Mouse (Mus musculus): ENCODE measurements around the gene Dgkh.
"Not testable (repeated sequence)": the region's sequence is repeated elsewhere in the genome, so short reads cannot be mapped to it uniquely, and the experiment has no call there.

The Dgkh gene

DNA sequence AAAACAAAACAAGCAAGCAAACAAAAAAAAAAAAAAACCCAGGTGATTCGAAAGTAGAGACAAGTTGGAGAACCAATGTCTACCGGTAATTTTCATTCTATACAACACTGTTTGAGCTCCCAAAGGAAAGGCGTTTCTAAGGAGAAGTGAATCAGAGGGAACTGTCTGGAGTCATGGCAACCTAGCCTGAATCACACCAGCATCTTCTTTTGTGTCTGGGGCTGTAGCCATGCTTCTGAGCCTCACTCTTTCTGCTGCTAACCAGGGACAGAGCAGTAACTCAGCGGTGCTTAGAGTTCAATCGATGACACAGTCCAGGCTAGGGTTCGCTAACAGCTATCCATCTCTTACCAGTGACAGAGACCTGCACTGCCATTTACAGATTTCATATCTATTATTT lies 99.8 kb downstream of the Dgkh start:
- in situ Hi-C loops (cut with MboI, MseI): no loop called here

DNA sequence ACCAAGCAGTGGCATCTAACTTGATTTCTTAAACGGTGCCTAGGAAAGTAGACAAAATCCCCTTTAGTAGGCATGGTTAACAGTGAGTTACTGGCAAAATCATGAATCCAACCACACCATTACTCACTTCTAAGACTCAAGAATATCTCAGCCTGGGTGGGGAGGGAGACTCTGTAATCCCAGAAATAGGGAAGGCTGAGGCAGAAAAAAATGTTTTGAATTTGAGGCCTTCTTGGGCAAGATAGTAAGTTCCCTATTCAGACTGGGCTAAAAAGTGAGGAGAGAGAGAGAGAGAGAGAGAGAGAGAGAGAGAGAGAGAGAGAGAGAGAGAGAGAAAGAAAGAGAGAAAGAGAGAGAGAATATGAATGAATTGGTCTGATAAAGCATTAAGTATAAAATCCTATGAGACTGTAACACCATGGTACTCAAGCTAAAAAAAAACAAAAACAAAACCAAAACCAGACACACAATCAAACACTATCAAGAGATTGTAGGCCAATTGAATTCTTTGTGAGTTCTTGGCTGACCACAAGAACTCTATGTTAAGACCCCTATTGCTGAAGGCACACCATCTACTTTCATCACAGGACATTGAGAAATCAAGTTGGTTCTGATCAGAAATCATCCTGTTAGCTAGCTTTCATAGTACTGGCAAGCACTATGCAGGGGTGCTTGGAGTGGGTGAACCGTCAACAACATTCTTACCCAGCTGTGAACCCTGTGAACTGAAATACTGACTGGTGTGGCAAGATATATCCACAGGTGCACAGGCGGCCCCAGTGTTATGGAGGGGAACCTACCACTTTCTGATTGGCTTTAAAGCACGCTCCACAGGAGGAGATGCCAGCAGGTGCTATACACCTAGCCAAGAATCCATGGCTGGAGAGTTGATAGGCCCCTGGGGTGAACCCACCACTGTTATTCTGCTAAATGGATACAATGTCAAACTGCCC lies 101.4 kb downstream of the Dgkh start:
- in situ Hi-C loops (cut with MboI, MseI): no loop called here

DNA sequence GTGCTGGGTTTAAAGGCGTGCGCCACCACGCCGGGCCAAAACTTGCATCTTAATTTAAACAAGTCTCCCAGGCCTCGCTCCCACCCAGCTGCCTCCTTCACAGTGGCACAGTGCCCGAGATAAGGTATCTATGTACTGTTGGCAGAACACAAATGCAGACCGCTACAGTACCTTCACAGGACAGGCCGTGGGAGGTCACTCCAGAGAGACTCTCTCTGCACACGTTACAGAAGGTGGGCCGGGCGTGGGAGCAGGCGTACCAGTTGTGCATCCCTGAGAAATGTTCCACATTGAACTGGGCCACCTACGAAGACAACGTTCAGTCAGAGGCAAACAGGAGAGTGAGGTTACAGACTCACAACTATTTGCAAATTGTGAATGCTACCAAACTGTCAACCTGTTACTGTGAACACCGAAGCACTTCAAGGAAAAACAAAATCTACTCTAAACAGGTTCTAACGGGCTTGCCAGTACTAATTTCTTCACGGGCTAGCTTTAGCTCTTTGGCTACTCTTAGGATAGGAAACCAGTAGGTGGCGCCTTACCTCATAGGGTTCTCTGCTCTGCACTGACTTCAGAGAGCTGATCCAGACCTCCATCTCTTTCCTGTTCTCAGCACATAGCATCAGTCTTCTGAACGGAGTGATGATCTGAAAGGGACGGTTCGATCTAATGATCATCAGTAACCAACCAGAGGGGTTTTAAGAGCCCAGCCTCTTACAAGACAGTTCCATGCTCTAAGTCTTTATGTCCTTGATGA lies 104.9 kb downstream of the Dgkh start:
- in situ Hi-C loops (cut with MboI, MseI): no loop called here

DNA sequence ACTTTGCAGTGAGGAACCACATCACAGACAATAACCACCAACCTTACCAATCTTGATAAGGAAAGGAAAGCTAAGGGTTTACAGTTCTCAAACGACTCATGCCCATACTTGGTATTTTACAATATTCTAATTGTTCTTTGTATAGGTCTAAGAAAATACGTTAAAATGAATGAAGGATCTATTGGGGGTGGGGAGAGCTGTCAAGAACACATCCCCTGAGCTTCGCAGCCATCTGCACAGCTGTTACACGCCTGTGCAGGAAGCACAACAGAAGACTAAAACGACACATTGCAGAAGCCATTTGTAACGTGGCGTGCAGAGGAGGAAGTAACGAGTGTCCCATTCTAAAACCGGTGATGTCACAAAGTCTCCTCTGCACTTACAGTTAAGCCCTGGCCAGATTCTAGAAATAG lies 113.7 kb downstream of the Dgkh start:
- in situ Hi-C loops (cut with MboI, MseI): no loop called here

DNA sequence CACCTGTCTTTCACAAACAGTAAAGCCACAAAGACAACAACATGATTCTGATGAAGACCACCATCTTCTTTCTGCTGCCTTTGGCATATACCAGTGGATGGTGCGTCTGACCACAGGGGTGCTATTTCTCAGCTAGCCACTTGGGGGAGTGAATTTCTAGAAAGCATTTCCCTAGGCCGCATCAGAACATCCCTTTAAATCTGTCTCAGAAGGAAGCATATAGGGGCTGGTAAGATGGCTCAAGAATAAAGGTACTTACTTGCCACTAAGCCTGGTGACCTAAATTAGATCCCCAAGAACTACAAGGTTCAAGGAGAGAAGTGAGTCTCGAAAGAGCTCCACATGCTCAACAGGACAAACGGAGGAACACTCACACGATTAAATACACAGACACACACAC lies 119.0 kb downstream of the Dgkh start:
- in situ Hi-C loops (cut with MboI, MseI): no loop called here

DNA sequence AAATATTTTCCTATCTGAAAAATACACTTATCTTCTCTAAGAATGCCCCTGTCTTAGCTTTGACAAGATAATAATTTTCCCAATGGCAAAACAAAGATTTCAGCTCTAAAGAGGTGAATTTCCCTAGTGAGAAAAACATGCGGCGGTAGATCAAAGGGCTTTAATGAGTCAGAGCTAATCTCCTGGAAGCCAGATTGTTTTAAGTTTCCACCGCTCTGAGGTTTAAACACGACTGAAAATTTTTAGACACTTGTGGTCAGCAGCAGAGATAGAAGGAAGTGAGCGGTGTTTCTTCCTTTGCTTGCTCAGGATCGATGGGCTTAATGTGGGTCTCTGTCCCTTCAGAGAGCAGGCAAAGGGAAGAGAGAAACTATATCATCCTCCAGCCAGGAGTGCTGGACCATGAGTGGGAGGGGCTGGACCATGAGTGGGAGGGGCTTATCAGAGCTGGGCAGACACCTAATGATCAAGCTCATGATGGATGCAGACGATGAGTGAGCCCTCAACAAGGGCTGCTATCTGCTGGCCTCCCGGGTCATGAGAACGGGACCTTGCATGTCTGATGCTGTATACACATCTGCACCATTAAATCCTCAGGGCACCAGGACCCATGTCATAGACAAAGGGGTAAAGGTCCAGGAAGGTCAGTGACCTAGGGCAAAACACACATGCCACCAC lies 120.3 kb downstream of the Dgkh start:
- in situ Hi-C loops (cut with MboI, MseI): no loop called here

DNA sequence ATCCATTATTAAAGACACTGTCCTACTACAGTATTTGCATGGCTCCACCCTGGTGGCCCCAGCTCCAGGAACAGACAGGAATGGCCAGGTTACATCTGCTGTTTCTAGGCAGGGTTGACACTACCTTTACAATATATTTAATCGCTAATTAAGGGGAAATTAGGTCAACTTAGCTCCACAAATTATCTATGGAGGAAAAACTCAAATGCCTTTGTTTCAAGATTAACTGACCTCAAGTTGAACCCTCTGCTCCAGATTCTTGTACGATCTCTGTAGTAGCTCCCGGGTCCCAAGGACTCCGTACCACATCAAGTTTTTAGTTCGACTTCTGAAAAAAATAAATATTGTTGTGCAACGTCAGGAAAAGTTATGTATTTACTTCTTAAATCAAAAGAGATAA lies 137.7 kb downstream of the Dgkh start:
- in situ Hi-C loops (cut with MboI, MseI): no loop called here

DNA sequence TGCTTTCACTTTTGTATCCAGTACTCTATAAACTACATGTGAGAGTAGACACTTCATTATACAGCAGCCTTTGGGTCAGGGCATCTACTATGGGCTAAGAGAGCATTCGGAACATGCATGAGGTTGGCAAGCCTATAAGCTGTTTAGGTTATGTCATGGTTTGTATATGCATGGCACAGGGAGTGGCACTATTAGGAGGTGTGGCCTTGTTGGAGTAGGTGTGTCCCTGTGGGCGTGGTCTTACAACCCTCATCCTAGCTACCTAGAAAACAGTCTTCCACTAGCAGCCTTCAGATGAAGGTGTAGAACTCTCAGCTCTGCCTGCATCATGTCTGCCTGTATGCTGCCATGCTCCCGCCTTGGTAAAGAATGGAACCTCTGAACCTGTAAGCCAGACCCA lies 139.6 kb downstream of the Dgkh start:
- in situ Hi-C loops (cut with MboI, MseI): no loop called here

DNA sequence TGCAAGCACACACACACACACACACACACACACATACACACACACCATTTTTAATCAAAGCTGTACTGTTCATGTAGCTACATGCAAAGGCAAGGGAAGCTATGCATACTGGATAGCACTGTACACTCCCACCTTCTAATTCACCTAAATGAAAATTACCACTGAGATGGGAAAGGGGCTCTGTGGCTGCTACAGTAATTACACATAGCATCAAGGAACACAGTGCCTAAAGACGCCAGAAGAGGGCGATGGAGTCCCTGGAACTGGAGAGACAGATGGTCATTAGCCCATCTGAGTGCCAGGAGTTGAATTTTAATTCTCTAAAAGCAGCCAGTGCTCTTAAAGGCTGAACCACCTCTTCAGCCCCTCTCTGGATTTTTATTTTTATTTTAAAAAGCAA lies 142.2 kb downstream of the Dgkh start:
- in situ Hi-C loops (cut with MboI, MseI): no loop called here

DNA sequence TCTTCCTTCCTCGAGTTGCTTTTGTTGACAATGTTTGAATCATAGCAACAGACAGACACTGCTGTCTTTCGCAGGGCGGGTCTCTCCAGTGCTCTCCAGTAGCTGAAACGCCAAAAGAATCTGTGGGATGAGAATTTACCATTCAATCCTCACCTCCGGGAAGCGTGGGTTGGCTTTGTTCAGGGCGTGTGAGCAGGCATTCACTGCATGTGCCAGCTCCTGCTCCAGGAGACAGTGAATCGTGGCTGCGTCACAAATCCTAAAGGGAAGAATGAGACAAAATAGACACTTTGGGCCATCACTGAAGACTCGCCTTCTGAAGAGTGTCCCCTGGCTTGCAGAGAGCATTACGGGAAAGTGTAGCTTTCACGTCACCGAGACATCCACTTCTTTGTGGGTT lies 148.4 kb downstream of the Dgkh start:
- in situ Hi-C loops (cut with MboI, MseI): no loop called here

DNA sequence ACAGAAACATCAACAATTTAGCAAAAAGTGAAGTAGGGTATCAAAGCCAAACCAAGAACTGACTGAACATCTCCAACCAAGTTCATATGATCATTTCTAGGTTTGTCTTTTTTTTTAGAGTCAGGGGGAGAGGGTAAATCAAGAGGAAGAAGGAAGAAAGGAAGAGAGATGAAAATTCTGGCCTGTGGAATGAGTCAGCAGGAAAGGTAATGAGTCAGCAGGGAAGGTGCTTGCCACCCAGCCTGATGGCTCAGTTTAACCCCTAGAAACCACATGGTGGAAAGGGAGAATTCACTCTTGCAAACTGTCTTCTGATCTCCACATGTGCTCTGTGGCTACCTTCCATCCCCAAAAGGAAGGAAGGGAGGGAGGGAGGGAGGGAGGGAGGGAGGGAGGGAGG lies 149.4 kb downstream of the Dgkh start:
- in situ Hi-C loops (cut with MboI, MseI): no loop called here

DNA sequence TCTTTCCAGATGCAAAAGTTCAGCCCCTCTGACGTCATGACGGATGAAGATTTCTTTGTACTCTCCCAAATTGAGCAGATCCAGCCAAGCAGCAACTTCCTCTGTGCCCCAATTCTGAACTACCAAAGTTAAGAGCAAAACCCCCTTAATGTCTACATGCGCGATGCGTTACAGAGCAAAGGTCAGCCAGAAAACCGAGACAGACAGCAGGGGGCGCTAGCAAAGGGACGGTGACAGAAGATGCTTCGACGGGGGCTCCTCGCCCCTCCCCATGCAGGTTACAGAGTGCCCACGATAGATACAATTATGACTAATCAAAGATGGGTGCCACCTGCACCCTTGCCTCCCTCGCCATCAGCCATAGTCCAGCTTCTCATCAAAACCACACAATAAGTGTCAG lies 156.7 kb downstream of the Dgkh start:
- in situ Hi-C loops (cut with MboI, MseI): no loop called here

DNA sequence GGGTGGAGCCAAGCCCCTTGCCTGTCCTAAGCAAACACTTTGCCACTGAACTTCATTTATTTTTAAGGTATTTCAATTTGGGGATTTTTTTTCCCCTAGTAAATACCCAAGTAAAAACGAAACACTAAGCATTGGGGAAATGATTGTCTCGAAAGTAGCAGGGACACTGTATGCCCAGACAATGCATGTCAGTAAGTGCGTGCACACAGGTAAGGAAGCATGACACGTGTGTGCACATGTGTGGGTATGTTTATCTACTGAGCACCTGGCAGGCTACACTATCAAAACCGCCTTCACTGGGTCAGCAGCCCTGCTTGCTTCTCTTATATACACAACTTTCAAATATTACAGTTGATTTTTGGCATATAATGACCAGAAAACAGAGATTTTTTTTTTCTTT lies 164.2 kb downstream of the Dgkh start:
- in situ Hi-C loops (cut with MboI, MseI): no loop called here

DNA sequence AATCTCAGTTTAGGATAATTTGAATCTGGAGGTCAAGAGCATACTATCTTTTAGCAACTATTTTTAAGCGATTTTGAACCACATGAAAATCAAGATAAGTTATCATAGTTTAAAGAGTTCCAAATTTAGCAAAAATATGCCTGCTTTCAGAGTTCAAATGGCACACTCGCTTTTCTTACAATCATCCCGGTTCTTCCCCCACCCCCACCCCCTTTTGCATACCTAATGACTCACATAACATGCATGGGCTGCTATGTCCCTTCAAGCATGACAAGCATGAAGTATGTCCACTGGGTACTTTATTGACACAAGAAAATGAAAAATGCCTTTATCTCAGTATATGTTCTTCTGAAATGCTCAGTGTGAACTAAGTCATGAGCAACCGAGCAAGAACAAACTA lies 166.1 kb downstream of the Dgkh start:
- in situ Hi-C loops (cut with MboI, MseI): no loop called here

DNA sequence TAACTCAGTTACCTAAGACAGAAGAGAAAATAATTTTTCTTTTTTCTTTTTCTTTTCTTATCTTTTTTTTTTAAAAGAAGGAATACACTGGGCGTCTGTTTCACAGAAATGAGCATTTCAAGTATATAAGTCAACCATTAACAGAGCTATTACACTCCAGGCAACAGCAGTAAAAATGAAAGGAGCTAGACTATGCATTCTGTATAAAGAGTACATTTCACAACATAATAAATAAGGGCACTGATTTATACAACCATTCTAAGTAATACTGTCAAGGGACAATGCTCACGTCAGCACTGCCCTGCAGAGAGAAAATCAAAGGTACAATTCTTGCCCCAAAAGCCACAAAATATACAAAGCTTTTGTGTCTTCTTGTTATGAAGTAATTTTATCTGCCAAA lies 168.3 kb downstream of the Dgkh start:
- in situ Hi-C loops (cut with MboI, MseI): no loop called here

DNA sequence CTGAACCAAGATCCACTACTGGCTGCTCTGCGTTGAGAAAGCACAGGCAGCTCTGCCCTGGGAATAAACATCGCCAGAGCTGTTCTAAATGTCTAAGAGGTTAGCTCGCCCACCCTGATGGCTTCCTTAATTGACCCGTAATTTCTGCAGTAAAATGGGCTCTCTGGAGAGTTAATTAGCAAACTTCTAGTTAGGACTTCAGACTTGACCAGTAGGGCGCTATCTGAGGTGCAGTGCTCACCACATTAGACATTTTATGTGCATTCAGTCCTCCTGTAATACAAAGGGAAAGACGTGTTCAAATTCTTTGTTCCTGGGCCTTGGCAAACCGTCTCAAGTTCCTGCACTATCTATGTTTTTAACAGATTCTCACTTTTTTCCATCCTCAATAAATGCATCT lies 169.4 kb downstream of the Dgkh start:
- in situ Hi-C loops (cut with MboI, MseI): no loop called here

DNA sequence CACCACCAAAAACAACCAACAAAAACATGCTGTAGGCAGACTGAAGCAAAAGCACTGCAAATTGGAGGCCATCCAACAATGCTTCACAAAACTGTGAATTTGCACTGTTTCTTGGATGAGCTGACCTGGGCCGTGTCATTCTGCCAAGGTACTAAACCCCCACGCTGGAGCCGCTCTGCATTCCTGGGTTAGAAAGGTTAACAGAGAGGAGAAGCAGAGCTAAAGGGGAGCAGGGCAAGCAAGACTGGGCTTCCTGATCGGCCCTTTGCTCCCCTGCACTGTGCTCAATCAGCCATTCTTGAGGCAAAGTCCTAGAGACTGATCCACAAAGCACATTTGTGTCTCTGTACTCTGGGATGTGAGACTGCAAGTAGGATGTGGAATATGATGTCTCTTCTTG lies 170.5 kb downstream of the Dgkh start:
- in situ Hi-C loops (cut with MboI, MseI): no loop called here

DNA sequence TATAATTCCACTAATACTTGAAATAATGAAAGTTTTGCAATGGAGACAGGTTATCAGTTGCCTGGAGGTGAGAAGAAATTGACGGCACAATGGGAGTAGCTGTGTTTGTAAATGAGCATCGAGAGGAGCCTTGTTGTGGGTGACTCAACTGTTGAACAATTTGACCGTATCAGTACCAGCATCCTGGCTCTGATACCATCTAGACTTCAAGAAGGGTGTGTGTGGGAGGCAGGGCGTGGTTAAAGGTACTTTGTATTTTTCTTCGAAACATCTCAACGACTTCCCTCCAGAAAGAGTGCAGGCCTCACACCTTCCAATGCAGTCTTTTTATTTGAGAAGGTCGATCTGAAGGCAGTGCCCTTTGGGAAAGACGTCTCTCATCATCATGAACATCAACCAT lies 173.5 kb downstream of the Dgkh start:
- in situ Hi-C loops (cut with MboI, MseI): no loop called here

DNA sequence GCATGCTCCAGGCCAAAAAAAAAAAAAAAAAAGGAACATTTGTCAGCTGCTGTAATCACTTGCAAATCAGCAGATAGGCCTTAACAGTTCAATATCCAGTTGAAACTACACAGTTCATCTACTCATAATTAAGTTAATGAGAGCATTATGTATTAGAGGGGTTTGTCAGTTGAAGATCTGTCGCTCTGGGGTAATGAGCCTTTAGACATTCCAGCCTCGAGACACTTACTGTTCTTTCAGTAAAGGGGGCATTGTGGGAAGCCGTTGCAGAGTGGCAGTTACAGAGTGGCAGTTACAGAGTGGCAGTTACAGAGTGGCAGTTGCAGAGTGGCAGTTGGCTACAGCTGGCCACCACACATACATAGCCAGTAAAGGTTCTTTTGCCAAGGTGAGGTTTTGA lies 177.7 kb downstream of the Dgkh start:
- in situ Hi-C loops (cut with MboI, MseI): not testable (repeated sequence)

DNA sequence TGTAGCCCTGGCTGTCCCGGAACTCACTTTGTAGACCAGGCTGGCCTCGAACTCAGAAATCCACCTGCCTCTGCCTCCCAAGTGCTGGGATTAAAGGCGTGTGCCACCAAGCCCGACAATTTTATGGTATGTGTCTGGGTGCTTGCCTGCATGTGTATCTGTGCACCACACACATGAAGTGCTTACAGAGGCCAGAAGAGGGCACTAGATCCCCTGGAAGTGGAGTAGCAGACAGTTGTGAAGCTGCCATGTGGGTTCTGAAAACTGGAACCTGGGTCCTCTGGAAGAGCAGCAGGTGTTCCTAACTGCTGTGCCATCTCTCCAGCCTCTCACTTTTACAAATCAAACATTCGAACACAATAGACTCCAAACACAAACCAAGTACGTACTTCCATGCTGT lies 178.9 kb downstream of the Dgkh start:
- in situ Hi-C loops (cut with MboI, MseI): no loop called here

DNA sequence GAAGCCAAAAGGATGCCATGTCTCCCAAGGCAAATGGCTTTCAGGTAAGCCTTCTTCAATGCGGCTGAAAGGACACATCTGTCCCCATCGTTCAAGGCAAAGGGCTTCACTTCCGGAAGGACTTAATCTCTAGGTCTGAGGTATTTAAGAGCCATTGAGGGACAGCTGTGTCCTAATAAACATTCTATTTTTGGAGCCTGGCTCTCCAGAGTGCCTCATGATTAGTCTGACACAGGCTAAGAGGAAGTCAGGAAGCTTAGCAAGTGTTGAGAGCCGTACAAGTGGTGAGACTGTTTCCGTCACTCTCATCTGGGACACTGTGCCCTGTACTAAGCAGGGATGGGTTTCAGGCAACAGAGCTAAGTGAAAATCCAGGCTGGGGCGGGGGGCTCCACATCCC lies 183.8 kb downstream of the Dgkh start:
- in situ Hi-C loops (cut with MboI, MseI): loop anchor here in 1 of 2 experiments (10.0 kb wide), 1 partner anchor 1116 kb away; the partner anchor contains the start of gene Cnmd

DNA sequence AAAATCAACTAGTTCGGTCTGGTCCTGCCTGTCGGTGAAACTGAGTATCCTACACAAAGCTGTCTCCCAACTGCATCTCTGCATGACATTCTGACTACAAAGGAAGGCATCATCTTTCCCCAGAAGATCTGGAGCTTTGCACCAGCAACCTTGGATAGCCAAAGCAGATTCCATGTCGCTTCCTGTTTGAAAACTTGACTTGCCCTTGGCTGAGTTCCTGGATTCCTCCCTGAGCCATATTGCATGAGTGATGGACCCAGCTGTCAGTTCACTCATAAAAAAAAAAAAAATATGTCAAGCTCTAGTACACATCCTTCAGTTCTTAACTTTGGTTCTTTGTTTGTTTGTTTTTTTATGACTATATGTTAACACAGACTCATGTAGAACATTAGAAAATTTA lies 191.3 kb downstream of the Dgkh start:
- in situ Hi-C loops (cut with MboI, MseI): loop anchor here in 1 of 2 experiments (10.0 kb wide), 1 partner anchor 1123 kb away; the partner anchor contains the start of gene Cnmd

All from T-helper 17 cell (primary cell).